Mouse (Mus musculus) frontal cortex, postnatal 36 days (tissue): Measurements from ENCODE around the gene Espn.

Experiments used
- DNase-seq, 2 experiments: peaks; one replicate each; pipeline ENCODE4 v3.0.0; 2022; ENCODE audit warnings: low spot score in 2 of 2

Espn gene

DNA sequence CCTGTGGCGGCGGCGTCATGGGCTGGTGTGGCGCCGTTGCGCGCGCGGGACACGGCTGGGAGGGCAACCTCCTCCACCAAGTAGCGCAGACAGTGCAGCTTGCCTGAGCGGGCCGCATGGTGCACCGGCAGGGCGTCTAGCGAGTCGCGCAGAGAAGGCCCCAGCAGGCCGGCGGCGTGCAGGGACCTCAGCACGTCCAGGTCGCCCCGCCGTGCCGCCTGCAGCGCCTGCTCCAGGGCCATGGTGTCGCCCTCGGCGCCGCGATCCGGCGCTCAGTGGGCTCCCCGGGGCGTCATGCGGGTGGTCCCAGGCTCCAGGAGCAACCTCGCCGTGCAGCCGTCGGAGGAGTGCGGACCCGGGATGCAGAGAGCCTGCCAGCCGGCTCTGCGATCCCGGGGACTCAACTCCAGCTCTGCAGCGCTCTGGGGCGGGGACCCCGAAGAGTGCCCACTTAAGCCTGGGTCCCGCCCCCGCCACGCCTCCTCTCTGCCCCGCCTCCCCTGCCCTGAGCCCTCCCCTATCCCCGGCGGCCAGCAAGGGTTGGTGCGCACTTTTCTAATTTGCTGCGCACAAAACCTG, at the start of gene Espn:
TSS of gene Espn (minus strand) at position 406 of the 579 bp plus-strand sequence.
- DNase-seq, result no peak

DNA sequence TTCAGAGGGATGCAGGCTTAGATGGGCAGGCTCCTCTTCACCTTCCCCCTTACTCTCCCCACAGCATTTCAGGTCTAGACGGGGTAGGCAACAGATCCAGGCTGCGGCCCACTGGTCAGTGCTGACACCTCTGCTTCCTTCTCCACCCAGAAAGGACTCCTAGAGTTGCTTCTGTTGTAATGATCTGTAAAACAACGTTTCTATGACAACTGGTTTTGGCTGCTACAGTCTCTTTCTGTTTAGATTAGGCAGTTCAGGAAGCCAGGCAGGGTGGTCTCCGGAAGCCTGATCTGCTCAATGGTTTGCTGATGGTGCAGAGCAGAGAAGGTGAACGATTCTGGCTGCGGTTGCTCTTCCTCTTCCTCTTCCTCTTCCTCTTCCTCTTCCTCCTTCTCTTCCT, 49.3 kb upstream of the Espn start:
- DNase-seq, result no peak

DNA sequence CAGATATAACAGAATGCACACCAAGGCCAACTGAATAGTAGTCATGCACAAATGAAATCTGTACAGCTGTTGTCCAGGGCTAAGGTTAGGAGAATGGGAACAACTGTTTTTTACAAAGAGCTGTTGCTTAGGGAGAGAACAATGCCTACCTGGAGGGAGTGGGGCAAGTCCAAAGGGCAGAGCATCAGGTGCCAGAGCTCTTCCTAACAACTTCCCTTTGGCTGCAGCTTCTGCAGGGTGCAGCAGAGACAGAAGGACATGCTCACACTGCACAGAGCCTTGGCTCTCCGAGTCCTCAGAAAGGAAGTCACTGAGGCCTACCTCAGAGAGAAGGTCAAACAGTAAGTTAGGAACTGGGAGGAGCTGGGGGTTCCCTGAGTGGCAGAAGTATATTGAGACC, 47.4 kb upstream of the Espn start:
- no peak for DNase-seq

DNA sequence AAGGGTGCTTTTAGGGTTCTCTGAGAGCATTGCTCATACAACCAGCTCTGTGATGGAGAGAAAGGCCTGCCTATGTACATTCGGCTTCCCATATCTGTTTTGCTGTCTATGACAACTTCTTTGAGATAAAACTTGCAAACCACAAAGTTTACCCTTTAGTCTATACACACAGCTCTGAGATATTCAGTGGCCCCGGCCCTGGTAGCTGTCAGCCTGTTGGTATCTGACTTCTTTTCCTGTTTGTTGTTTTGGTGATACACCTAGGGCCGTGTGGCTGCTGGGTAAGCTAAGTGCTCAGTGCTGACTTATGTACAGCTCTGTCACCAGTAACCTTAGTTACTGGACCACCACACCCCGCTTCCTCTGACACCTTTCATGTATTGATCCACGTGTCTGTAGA, 45.4 kb upstream of the Espn start:
- no peak for DNase-seq

DNA sequence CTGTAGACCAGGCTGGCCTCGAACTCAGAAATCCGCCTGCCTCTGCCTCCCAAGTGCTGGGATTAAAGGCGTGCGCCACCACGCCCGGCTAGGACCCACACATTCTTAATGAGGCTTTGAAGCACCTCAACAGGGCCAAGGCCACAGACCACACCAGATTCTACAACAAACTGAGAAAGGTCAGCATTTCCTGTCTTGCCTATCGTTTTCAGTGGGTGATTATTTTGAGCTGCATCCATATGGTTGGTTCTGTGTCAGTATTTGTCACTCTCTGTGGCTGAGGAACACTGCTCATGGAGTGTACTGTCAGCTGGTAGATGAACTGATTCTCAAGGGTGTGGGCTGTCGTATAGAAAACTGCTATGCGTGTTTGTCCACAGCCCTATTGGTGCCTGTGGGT, 44.1 kb upstream of the Espn start:
- no peak for DNase-seq

DNA sequence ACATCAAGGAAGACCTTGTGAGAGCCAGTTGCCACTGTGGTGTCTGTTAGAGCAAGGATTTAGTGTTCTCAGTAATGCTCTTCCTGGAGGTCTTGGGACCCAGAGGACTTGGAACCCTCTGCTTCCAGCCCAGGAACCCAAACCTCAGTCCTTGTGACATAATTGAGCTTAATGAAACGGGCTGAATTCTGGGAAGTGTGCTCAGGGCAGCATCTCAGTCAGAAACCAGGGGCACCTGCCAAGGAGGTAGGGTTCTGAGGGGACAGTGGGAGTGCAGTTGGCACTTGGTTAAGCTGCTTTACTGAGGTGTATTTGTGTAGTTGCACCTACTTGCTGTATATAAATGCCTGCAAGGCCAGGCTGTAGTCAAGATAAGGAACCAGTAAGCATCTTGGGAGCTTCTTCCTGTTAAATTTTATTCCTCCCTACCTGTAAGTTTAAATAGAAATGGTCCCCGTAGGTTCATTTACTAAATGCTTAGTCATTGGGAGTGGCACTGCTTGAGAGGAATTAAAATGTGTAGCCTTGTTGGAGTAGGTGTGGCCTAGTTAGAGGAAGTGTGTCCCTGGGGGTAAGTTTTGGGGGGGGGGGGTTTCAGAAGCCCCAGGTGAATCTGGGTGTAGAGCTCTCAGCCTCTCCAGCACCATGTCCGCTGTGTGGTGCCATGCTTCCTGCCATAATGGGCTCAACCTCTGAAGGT, 42.5 kb upstream of the Espn start:
- no peak for DNase-seq

DNA sequence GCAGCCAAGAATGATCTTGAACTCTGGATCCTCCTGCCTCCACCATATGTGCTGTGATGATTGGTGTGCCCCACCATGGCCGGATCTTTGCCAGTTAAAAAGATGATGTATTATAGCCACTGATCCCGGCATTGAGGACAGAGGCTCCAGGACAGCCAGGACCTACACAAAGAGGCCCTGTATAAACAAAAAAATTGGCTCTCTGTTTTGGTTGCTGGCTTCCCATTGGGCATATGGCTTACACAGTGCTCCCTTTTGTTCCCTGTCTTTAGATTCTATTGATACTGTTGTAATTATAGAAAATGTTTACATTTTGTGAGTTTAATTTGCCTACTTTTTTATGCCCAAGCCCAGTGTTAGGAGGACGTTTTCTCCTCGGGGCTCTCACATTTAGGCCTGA, 40.4 kb upstream of the Espn start:
- no peak for DNase-seq

- DNase-seq, result no peak
Observed at GRCm38 (mm10) chr4:152190701-152191100, 38.5 kb upstream of the Espn start.

DNA sequence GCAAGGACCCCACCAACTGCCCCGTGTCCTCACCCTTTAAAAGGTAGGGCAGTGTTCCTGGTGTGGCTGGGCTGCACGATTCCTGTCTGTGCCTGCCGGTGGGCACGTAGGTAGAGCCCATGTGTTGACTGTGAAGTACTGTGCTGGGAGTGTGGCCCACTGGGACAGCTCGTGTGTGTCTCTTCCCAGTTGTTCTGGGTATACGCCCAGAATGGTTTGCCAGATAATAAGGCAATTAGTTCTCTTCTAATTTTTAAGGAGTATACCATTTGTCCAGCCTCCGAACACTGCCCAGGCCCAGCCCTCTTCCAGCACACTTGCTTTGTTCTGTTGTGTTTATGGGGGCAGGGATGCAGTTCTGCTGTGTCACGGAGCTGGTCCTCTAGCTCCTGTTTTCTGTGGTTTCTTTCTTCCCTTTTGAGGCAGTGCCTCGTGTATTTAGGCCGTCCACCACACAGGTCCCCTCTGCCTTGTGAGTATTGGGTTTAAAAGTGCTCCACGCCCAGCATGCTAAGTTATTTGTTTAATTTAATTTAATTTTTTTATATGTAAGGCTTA, 38.0 kb upstream of the Espn start:
- DNase-seq, result no peak

- DNase-seq, result no peak
Observed at GRCm38 (mm10) chr4:152189691-152190090, 37.5 kb upstream of the Espn start.

- DNase-seq, result no peak
Observed at GRCm38 (mm10) chr4:152189071-152189470, 36.9 kb upstream of the Espn start.

- no peak for DNase-seq
Observed at GRCm38 (mm10) chr4:152188651-152189050, 36.5 kb upstream of the Espn start.

DNA sequence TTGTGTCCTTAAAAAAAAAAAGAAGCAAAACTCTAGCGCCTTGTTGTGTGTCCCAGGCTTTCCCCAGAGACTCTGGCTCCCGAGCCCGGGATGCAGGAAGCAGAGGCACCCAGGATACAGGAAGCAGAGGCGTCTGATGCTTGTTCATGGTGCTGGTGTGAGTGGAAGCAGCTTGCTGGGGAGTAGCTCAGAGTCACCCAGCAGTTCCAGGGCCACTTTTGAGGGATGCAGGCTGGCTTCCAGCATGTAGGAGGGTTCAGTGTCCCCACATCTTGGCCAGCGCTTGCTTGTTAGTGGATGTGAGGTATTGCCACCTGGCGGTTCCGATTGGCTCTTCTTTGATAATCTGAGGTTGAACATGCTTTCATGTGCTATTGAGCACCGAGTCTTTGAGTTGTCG, 35.0 kb upstream of the Espn start:
- no peak for DNase-seq

GRCm38 (mm10) chr4:152186205-152187082, 34.3 kb upstream of the Espn start:
- DNase-seq, result no peak

DNA sequence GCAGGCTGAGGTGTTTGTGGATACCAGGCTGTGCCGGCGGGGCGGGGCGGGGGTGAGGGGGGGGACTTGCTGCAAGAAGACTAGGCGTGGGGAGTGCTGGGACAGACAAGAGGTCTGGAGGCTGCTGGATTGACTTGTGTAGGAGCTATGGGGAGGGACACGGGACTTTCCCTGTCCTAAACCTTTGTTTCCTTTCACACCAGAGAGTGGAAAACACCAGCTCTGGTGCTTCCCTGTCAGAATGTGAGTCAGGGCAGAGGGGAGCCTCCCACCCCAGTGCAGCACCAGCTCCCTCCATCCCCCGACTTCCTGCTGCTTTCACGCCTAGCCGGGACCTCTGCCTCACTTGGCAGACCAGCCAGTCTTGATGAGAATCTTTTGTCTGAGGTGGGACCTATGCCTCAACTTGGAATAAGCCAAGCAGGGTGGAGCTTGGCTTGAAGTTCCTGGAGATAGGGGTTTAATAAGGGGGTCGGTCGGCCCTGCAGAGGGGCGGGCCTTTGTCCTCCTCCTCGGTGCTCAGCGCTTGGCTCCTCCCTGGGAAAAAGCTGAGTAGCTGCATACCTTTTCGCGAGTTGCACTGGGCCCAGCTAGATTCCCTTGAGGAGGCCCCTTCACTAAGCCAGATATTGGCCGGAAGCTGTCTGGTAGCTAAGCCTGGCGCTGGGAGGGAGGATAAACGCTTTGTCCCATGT, 33.5 kb upstream of the Espn start:
- DNase-seq, result no peak

- no peak for DNase-seq
Observed at GRCm38 (mm10) chr4:152185137-152185509, 33.0 kb upstream of the Espn start.

GRCm38 (mm10) chr4:152184353-152185035, 32.3 kb upstream of the Espn start:
- DNase-seq, result peak in 1 of 2 experiments; percentile 64

GRCm38 (mm10) chr4:152182205-152182604, 30.0 kb upstream of the Espn start:
- no peak for DNase-seq

GRCm38 (mm10) chr4:152179946-152180660, 27.9 kb upstream of the Espn start:
- no peak for DNase-seq

DNA sequence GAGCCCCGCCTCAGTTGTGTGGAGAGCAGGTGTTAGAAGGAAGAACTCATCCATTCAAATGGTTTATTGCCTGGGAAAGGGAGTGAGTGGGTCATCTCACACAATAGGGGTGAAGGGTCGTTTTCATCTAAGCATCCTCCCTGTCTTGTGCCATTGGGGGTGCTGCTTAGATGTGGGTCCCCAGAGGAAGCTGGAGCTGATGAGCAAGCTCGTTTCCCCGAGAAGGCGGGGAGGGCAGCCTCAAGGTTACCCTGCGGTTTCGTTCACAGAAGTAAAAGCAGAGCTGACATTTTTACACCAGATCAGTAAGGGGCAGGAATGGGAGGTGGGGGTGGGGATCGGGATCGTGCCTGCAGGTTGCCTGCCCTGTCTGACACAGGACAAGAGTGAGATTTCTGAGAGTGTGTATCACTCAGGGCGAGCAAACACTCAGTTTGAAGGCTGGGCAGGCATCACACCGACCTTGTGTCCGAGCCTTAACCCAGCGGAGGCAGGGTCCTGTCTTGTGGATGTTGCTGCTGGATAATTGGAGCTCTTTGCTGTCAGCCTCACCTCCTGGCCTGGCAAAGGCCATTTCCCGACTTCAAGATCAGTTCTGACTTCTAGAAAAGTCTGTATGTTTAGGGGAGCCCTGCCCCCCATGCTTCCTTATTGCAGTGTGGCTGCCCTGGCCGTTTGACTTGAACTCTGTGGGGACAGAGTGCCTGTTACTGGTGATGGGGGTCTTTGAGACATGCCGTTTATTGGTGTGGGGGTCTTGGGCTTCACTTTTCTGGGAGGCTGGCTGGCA, 26.9 kb upstream of the Espn start:
- DNase-seq, result no peak
